Mouse (Mus musculus) liver, embryonic 14.5 days (tissue): ENCODE measurements around the gene Mtch2. TPM values are rescaled to one million over a fixed set of nuclear protein-coding genes. Genes with fewer than 3 reads are reported as not detected.
A peak's percentile ranks its signal among the peaks of the same experiment; 100 is the strongest.

ENCODE experiments used
- ATAC-seq: fragments of 200-750 bp; cut with Nextera tagmentation; 2 replicates; pipeline ENCODE4 v1.8.0; 2017; ENCODE audit warnings: moderate number of reproducible peaks, mild to moderate bottlenecking, moderate library complexity; ENCODE audit not compliant: insufficient read depth
- DNase-seq, 3 experiments: peaks; one replicate each; pipeline ENCODE4 v3.0.0-alpha.2; 2012 to 2013; ENCODE audit warnings: low read depth in 3 of 3, low spot score in 3 of 3
- H3K27ac ChIP-seq: fragments of 300-500 bp; sonication (generic); 2 replicates; pipeline ENCODE4 v1.5.1; 2014; ENCODE audit warnings: moderate library complexity, mild to moderate bottlenecking, control low read depth, inconsistent platforms
- H3K27me3 ChIP-seq: fragments of 300-500 bp; sonication (generic); 2 replicates; pipeline ENCODE4 v1.6.1; 2014; ENCODE audit warnings: mild to moderate bottlenecking, low read length, moderate library complexity; ENCODE audit not compliant: control insufficient read depth, insufficient read depth
- H3K36me3 ChIP-seq: fragments of 300-500 bp; sonication (generic); replicated peaks from 2 replicates; pipeline ENCODE4 v1.6.1; 2014; ENCODE audit warnings: low read depth; ENCODE audit not compliant: control insufficient read depth, insufficient read depth
- H3K4me1 ChIP-seq, 2 experiments: fragments of 200-500 bp in 1 of 2; fragments of 300-500 bp in 1 of 2; sonication (generic) in 1 of 2; replicated peaks; 2 replicates each; pipeline ENCODE4 v1.6.1; 2012 to 2014; ENCODE audit warnings: antibody characterized with exemption in 1 of 2, inconsistent platforms in 1 of 2, low read length in 1 of 2; ENCODE audit not compliant: control insufficient read depth in 2 of 2, insufficient read depth in 2 of 2
- H3K4me2 ChIP-seq: fragments of 300-500 bp; sonication (generic); 2 replicates; pipeline ENCODE4 v1.6.1; 2014; ENCODE audit warnings: low read depth, mild to moderate bottlenecking, control low read depth, moderate library complexity
- H3K4me3 ChIP-seq, 2 experiments: fragments of 200-500 bp in 1 of 2; fragments of 300-500 bp in 1 of 2; sonication (generic) in 1 of 2; 2 replicates each; pipeline ENCODE4 v1.5.1; 2012 to 2014; ENCODE audit warnings: low read depth in 2 of 2, low read length in 2 of 2, mild to moderate bottlenecking in 2 of 2, control low read depth in 1 of 2, inconsistent platforms in 1 of 2, moderate library complexity in 1 of 2; ENCODE audit not compliant: insufficient read depth in 1 of 2
- H3K9ac ChIP-seq: fragments of 300-500 bp; sonication (generic); replicated peaks from 2 replicates; pipeline ENCODE4 v1.6.1; 2014; ENCODE audit warnings: mild to moderate bottlenecking, control low read depth, moderate library complexity
- H3K9me3 ChIP-seq: fragments of 300-500 bp; sonication (generic); 2 replicates; pipeline ENCODE4 v1.6.1; 2016; ENCODE audit warnings: low read length, mixed read lengths; ENCODE audit not compliant: control insufficient read depth
- CTCF ChIP-seq: IDR thresholded peaks from 2 replicates; pipeline ENCODE4 v1.5.1; 2016; ENCODE audit warnings: antibody characterized with exemption, low read depth, control low read depth
- EP300 ChIP-seq: IDR thresholded peaks from 2 replicates; pipeline ENCODE4 v1.6.1; 2016; ENCODE audit warnings: antibody characterized with exemption, low read depth
- WGBS: fragments of 180-500 bp; shearing (Covaris S2); extraction: QIAGEN DNeasy Blood & Tissue Kit; methylation state at CpG from one replicate; pipeline ENCODE4 v1.1.7; 2014; ENCODE audit not compliant: insufficient replicate concordance; 5-methylcytosine and 5-hydroxymethylcytosine counted together
- polyA plus RNA-seq, 2 experiments: library from polyadenylated mRNA; depleted of rRNA in 1 of 2; stranded (reverse) in 1 of 2; unstranded in 1 of 2; fragments of >200 nt; fragmentation: Nextera tagmentation in 1 of 2; extraction: Ambion mirVana in 1 of 2; gene quantifications; 2 replicates each; pipeline versions ENCODE4 v1.2.1 to v1.2.3; 2012 to 2014

Gene Mtch2
- polyA plus RNA-seq, 2 experiments: 52.2 to 128 TPM

DNA sequence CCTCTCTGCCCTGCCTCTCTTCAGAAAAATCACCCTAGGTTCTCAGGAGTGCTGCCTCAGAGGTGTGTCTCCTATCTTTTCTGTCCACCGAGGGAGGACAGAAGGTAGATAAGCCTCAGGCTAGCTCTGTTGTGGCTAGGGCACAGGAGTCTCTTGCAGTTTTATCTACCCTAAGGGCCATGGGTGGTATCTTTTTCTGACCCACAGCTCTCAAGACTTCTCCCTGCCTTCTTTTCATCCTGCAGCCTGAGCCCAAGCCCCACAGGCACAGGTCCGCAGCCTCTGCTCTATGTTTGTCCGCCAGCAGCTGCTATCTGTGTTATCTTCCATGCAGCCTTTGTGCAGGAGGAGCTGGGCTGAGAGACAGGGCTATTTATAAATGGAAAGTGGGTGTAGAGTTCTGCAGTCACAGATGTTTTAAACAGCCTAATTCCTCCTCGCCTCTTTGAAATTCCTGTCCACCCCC is 23.2 kb downstream of the Mtch2 start:
- Histone ChIP-seq H3K27me3 (no peaks in the 10 kb centered on the region), H3K36me3 (peaks cover 11% of the 10 kb centered on the region), H3K27ac (peak overlapping the region; percentile 91), H3K4me3 (peak overlapping the region in 1 of 2 experiments; percentile 25; a peak in 1 of 4 replicates), H3K4me1 (peaks cover 27 to 41% of the 10 kb centered on the region in 2 experiments), H3K4me2 (peak overlapping the region; percentile 70), H3K9ac (peak overlapping the region; percentile 60), H3K9me3 (no peaks in the 10 kb centered on the region)
- TF ChIP-seq EP300: peak; percentile 84
- peak; percentile 7; the same call in 1 of the 2 replicates for TF ChIP-seq CTCF
- ATAC-seq: peak; percentile 91
- 2% methylated on average over 4 of the region's 4 CpGs for WGBS
- DNase-seq: peak; percentile 57 to 70 (median 69)

DNA sequence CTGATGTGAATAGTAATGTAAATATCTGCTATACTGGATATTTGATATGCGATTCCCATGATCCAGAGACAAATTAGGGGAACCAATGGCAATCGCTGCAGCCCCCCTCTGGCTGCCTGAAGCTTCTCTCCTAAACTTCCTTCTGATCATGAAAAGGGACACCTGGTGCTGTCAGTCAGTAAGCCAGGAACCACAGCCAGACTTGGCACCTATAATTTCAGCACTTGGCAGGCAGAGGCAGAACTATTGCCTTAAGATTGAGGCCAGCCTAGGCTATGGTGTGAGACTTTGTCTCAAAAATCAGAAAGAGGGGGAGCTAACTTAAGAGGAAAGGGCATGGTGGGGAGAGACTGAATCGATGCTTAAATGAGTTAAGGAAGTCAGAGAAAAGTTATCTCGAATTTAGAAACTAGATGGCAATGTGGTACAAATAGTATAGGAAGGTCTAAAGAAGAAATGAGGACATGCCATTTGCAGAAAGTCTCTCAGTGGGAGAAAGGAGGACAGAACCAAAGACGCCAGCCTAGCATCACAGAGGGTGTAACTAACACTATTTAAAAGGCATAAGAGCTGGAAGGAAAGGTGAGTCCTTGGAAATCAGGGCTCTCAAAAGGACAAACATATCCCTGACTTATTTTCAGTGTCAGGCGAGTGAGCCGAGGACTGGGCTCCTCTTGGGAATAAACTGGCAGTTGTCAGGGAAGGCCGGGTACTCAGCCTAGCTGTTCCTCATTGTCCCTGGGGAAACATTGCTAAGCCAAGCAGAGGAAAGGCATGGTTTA is 24.4 kb downstream of the Mtch2 start:
- Histone ChIP-seq H3K9ac (peak overlapping the region; percentile 23), H3K9me3 (no peaks in the 10 kb centered on the region), H3K27me3 (no peaks in the 10 kb centered on the region), H3K4me3 (no peak overlapping the region), H3K4me1 (peaks cover 27 to 41% of the 10 kb centered on the region in 2 experiments), H3K4me2 (peak overlapping the region; percentile 70), H3K36me3 (peaks cover 3% of the 10 kb centered on the region; the same call in 1 of the 2 replicates), H3K27ac (peak overlapping the region; percentile 91)
- DNase-seq: no peak
- TF ChIP-seq CTCF (no peak), EP300 (no peak)
- ATAC-seq: no peak
- WGBS: 63% methylated on average over 8 of the region's 8 CpGs

DNA sequence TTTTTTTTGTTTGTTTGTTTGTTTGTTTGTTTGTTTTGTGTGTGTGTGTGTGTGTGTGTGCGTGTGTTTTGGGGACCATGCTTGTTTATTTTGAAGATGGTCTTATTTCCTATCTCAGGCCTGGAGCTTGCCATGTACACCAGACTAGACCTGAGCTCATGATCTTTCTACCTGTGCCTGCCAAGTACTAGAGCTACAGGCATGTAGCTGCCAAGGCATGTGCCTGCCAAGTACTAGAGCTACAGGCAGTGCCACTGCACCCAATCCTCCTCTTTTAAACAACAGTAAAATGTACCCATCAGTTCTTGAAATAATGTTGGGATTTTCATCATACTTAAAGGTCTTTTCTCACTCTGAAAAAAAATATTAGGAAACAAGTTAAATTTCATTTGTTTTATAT is 27.1 kb downstream of the Mtch2 start:
- Histone ChIP-seq H3K4me3 (no peak overlapping the region), H3K4me1 (peaks cover 20 to 24% of the 10 kb centered on the region in 2 experiments), H3K9ac (no peak overlapping the region), H3K9me3 (no peaks in the 10 kb centered on the region), H3K36me3 (no peaks in the 10 kb centered on the region), H3K4me2 (no peak overlapping the region), H3K27me3 (no peaks in the 10 kb centered on the region), H3K27ac (no peak overlapping the region)
- ATAC-seq (no peak), DNase-seq (no peak)
- TF ChIP-seq CTCF (no peak), EP300 (no peak)
- WGBS: 74% methylated on average over 1 of the region's 1 CpGs

DNA sequence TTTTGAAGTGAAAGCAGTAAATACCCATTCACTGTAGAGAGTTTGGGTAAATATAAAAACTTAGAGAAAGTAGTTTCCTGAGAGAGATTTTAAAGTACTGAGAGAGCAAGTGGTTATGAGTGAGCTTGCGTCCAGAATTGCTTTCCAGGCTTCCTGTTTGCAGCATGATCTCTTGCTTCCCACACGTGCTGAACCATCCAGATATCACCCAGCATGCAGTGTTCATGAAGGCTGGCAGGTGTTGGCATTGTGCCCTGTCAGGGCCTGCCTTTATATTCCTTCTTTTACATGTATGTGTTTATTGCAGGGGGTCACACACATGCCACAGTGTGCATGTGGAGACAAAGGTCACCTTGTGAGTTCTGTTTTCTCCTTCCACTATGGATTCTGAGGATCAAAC is 28.3 kb downstream of the Mtch2 start:
- no peak overlapping the region for H3K4me3 ChIP-seq
- no peak for DNase-seq
- H3K9ac ChIP-seq: no peak overlapping the region
- no peaks in the 10 kb centered on the region; the same call in 1 of the 2 replicates for H3K27me3 ChIP-seq
- WGBS: 38% methylated on average over 2 of the region's 2 CpGs
- no peaks in the 10 kb centered on the region for H3K36me3 ChIP-seq
- TF ChIP-seq EP300: no peak
- no peak for TF ChIP-seq CTCF
- H3K9me3 ChIP-seq: no peaks in the 10 kb centered on the region
- ATAC-seq: no peak
- peaks cover 11 to 20% of the 10 kb centered on the region in 2 experiments for H3K4me1 ChIP-seq
- no peak overlapping the region for H3K27ac ChIP-seq
- H3K4me2 ChIP-seq: no peak overlapping the region

DNA sequence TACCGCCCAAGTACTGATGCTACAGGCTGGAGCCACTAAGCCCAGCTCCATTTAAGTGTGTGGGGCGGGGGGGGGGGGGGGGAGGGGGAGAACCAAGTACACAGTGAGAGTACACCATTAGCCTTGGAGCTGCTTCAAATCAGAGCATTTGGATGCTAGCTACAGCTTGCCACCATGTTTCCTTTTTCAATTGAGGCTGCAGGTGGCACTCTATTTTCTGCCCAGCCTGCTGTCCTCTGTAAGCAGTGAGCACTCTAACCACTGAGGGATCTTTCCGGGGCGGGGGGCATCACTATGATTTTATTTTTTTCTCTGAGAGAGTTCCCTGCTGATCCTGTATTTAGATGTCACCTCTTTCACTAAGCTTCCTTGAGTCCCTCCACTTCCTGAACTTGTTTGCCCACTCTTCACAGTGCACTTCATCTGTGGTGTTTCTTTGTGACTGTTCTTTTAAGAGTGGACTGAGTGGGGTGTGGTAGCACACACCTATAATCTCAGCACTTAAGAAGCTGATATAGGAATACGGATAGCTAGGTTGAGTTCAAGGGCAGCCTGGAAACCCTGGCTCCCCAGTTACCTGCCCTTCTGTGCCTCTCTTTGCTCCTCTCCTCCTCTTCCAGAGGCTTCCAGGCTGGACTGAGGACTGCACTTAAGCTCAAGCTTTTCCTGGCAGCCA is 30.8 kb downstream of the Mtch2 start:
- no peak overlapping the region for H3K27ac ChIP-seq
- 42% methylated on average over 5 of the region's 5 CpGs for WGBS
- no peaks in the 10 kb centered on the region; the same call in 1 of the 2 replicates for H3K27me3 ChIP-seq
- no peak overlapping the region for H3K4me3 ChIP-seq
- no peak overlapping the region for H3K9ac ChIP-seq
- TF ChIP-seq EP300: no peak
- TF ChIP-seq CTCF: no peak
- no peaks in the 10 kb centered on the region for H3K9me3 ChIP-seq
- H3K4me2 ChIP-seq: no peak overlapping the region
- H3K36me3 ChIP-seq: no peaks in the 10 kb centered on the region
- peaks cover 0 to 5% of the 10 kb centered on the region in 2 experiments; a peak in 3 of 4 replicates for H3K4me1 ChIP-seq
- ATAC-seq: no peak
- no peak for DNase-seq
